Mouse (Mus musculus): ENCODE data around the gene Lgals8.

The Lgals8 gene

GRCm38 (mm10) chr13:12394609-12395505, 69.9 kb downstream of the Lgals8 start, which contains the start of gene Heatr1:
Gene Heatr1, plus strand, starts transcription at chr13:12395027.
- in situ Hi-C loops (cut with MboI; ENCODE audit: low pct_unique_long_range_greater_than_20kb in 1 of 2, low sequenced_read_pairs in 2 of 2, unreplicated experiment in 1 of 2): loop anchor here (25.0 kb wide), 1 partner anchor 183 kb away; no protein-coding TSS in a partner anchor

Data from mouse embryonic stem cell (cell line).